ENCODE assay signal across 14 mouse cellular contexts in genomic region chr14:33694224-33694623, GRCm38 (mm10).
"Had no signal": no experiment of that assay in that cellular context is flagged by ENCODE, and none has a peak within 500 bp of the region (broad histone marks: within the 10 kb centered on the region; RNA-seq: fewer than 3 reads in every experiment).

No protein-coding gene starts in this region.

- H3K27me3 ChIP-seq: liver, embryonic 15.5 days had no signal

- H3K4me1 ChIP-seq: liver, embryonic 15.5 days; stomach, embryonic 15.5 days had no signal

- H3K27ac ChIP-seq: layer of hippocampus, adult 2 months; limb, embryonic 10.5 days; liver, embryonic 15.5 days; stomach, embryonic 15.5 days had no signal

- DNase-seq: kidney, postnatal 10 days; kidney, postnatal 4 days; lung, adult 2 months; lung, postnatal 36 days; midbrain, embryonic 14.5 days; right cerebral cortex, postnatal 14 days; thymus, adult 2 months; thymus, postnatal 25 days had no signal

- H3K4me3 ChIP-seq: layer of hippocampus, adult 2 months; limb, embryonic 10.5 days; liver, embryonic 15.5 days; stomach, embryonic 15.5 days had no signal

- ATAC-seq: lung, postnatal 0 days had no signal

- H3K4me2 ChIP-seq: liver, embryonic 11.5 days; liver, embryonic 15.5 days; stomach, embryonic 15.5 days had no signal

- H3K36me3 ChIP-seq: limb, embryonic 10.5 days; liver, embryonic 15.5 days; stomach, embryonic 15.5 days had no signal

- H3K9me3 ChIP-seq: limb, embryonic 10.5 days; liver, embryonic 15.5 days; stomach, embryonic 15.5 days had no signal

- H3K9ac ChIP-seq: liver, embryonic 15.5 days; stomach, embryonic 15.5 days had no signal
